Mouse (Mus musculus): ENCODE data around the gene Ubxn10. TPM values are rescaled to one million over a fixed set of nuclear protein-coding genes. Genes with fewer than 3 reads are reported as not detected.

Ubxn10 gene
- polyA plus RNA-seq, 1 experiment from 2014 or later, result 1.3 TPM

GRCm38 (mm10) chr4:138702031-138702430, 34.9 kb downstream of the Ubxn10 start:
- Histone ChIP-seq H3K36me3 (ENCODE audit: control insufficient read depth, insufficient read depth) (no peaks in the 10 kb centered on the region), H3K27me3 (ENCODE audit: control insufficient read depth, insufficient read depth, low read length) (no peaks in the 10 kb centered on the region), H3K4me1 (ENCODE audit: control insufficient read depth, insufficient read depth, low read length) (no peaks in the 10 kb centered on the region), H3K4me2 (ENCODE audit: low read depth, low read length) (no peak overlapping the region), H3K27ac (ENCODE audit: low read length) (no peak overlapping the region), H3K9ac (ENCODE audit: low read length) (no peak overlapping the region), H3K9me3 (replicated peaks; ENCODE audit: control insufficient read depth, low read length) (0 out of 2 replicates have a peak, but pooled peaks cover 2% of the 10 kb centered on the region), H3K4me3 (ENCODE audit: low read length) (no peak overlapping the region)
- 57% methylated on average over 2 of the region's 2 CpGs for whole genome bisulfite sequencing
- no peak for ATAC-seq (replicated peaks; ENCODE audit: extremely low read depth, insufficient read depth, low FRiP score)

GRCm38 (mm10) chr4:138701111-138701510, 35.9 kb downstream of the Ubxn10 start:
- Histone ChIP-seq H3K36me3 (ENCODE audit: control insufficient read depth, insufficient read depth) (no peaks in the 10 kb centered on the region), H3K4me2 (ENCODE audit: low read depth, low read length) (no peak overlapping the region), H3K27me3 (ENCODE audit: control insufficient read depth, insufficient read depth, low read length) (peaks cover 6% of the 10 kb centered on the region), H3K4me3 (ENCODE audit: low read length) (no peak overlapping the region), H3K9ac (ENCODE audit: low read length) (no peak overlapping the region), H3K27ac (ENCODE audit: low read length) (no peak overlapping the region), H3K9me3 (replicated peaks; ENCODE audit: control insufficient read depth, low read length) (0 out of 2 replicates have a peak, but pooled peaks cover 2% of the 10 kb centered on the region), H3K4me1 (ENCODE audit: control insufficient read depth, insufficient read depth, low read length) (no peaks in the 10 kb centered on the region)
- ATAC-seq (replicated peaks; ENCODE audit: extremely low read depth, insufficient read depth, low FRiP score), result no peak
- WGBS, result 63% methylated on average over 8 of the region's 8 CpGs

GRCm38 (mm10) chr4:138700184-138700982, 36.6 kb downstream of the Ubxn10 start:
- Histone ChIP-seq H3K9ac (ENCODE audit: low read length) (no peak overlapping the region), H3K36me3 (ENCODE audit: control insufficient read depth, insufficient read depth) (no peaks in the 10 kb centered on the region), H3K9me3 (replicated peaks; ENCODE audit: control insufficient read depth, low read length) (0 out of 2 replicates have a peak, but pooled peaks cover 2% of the 10 kb centered on the region), H3K4me3 (ENCODE audit: low read length) (no peak overlapping the region), H3K27ac (ENCODE audit: low read length) (no peak overlapping the region), H3K4me2 (ENCODE audit: low read depth, low read length) (no peak overlapping the region), H3K27me3 (ENCODE audit: control insufficient read depth, insufficient read depth, low read length) (peaks cover 6% of the 10 kb centered on the region), H3K4me1 (ENCODE audit: control insufficient read depth, insufficient read depth, low read length) (no peaks in the 10 kb centered on the region)
- ATAC-seq (replicated peaks; ENCODE audit: extremely low read depth, insufficient read depth, low FRiP score), result no peak; the same call in 1 of the 2 replicates
- WGBS, result 29% methylated on average over 15 of the region's 15 CpGs

GRCm38 (mm10) chr4:138698296-138698695, 38.7 kb downstream of the Ubxn10 start:
- no peak overlapping the region for H3K4me2 ChIP-seq (ENCODE audit: low read depth, low read length)
- H3K4me1 ChIP-seq (ENCODE audit: control insufficient read depth, insufficient read depth, low read length), result no peaks in the 10 kb centered on the region
- no peak for ATAC-seq (replicated peaks; ENCODE audit: extremely low read depth, insufficient read depth, low FRiP score)
- no peak overlapping the region for H3K9ac ChIP-seq (ENCODE audit: low read length)
- H3K4me3 ChIP-seq (ENCODE audit: low read length), result no peak overlapping the region
- H3K27me3 ChIP-seq (ENCODE audit: control insufficient read depth, insufficient read depth, low read length), result peaks cover 7% of the 10 kb centered on the region
- no peaks in the 10 kb centered on the region for H3K36me3 ChIP-seq (ENCODE audit: control insufficient read depth, insufficient read depth)
- H3K27ac ChIP-seq (ENCODE audit: low read length), result no peak overlapping the region
- 36% methylated on average over 2 of the region's 2 CpGs for WGBS
- H3K9me3 ChIP-seq (replicated peaks; ENCODE audit: control insufficient read depth, low read length), result 0 out of 2 replicates have a peak, but pooled peaks cover 2% of the 10 kb centered on the region

- Histone ChIP-seq H3K4me2 (ENCODE audit: low read depth, low read length) (no peak overlapping the region), H3K36me3 (ENCODE audit: control insufficient read depth, insufficient read depth) (no peaks in the 10 kb centered on the region), H3K9ac (ENCODE audit: low read length) (no peak overlapping the region), H3K9me3 (replicated peaks; ENCODE audit: control insufficient read depth, low read length) (0 out of 2 replicates have a peak, but pooled peaks cover 2% of the 10 kb centered on the region), H3K27me3 (ENCODE audit: control insufficient read depth, insufficient read depth, low read length) (peaks cover 15% of the 10 kb centered on the region), H3K27ac (ENCODE audit: low read length) (no peak overlapping the region), H3K4me1 (ENCODE audit: control insufficient read depth, insufficient read depth, low read length) (no peaks in the 10 kb centered on the region), H3K4me3 (ENCODE audit: low read length) (no peak overlapping the region)
- ATAC-seq (replicated peaks; ENCODE audit: extremely low read depth, insufficient read depth, low FRiP score), result no peak
- WGBS, result 49% methylated on average over 9 of the region's 10 CpGs
Observed at GRCm38 (mm10) chr4:138697166-138697860, 39.7 kb downstream of the Ubxn10 start.

- no peak for ATAC-seq (replicated peaks; ENCODE audit: extremely low read depth, insufficient read depth, low FRiP score)
- no peak overlapping the region for H3K4me3 ChIP-seq (ENCODE audit: low read length)
- H3K9me3 ChIP-seq (replicated peaks; ENCODE audit: control insufficient read depth, low read length), result 0 out of 2 replicates have a peak, but pooled peaks cover 2% of the 10 kb centered on the region
- no peak overlapping the region for H3K27ac ChIP-seq (ENCODE audit: low read length)
- no peak overlapping the region for H3K9ac ChIP-seq (ENCODE audit: low read length)
- WGBS, result 46% methylated on average over 7 of the region's 7 CpGs
- peaks cover 19% of the 10 kb centered on the region for H3K27me3 ChIP-seq (ENCODE audit: control insufficient read depth, insufficient read depth, low read length)
- no peak overlapping the region for H3K4me2 ChIP-seq (ENCODE audit: low read depth, low read length)
- H3K36me3 ChIP-seq (ENCODE audit: control insufficient read depth, insufficient read depth), result no peaks in the 10 kb centered on the region
- H3K4me1 ChIP-seq (ENCODE audit: control insufficient read depth, insufficient read depth, low read length), result no peaks in the 10 kb centered on the region
Observed at GRCm38 (mm10) chr4:138696720-138697119, 40.2 kb downstream of the Ubxn10 start.

- ATAC-seq (replicated peaks; ENCODE audit: extremely low read depth, insufficient read depth, low FRiP score), result no peak
- Histone ChIP-seq H3K27me3 (ENCODE audit: control insufficient read depth, insufficient read depth, low read length) (peaks cover 50% of the 10 kb centered on the region), H3K4me2 (ENCODE audit: low read depth, low read length) (no peak overlapping the region), H3K4me1 (ENCODE audit: control insufficient read depth, insufficient read depth, low read length) (no peaks in the 10 kb centered on the region), H3K9me3 (replicated peaks; ENCODE audit: control insufficient read depth, low read length) (no peaks in the 10 kb centered on the region), H3K9ac (ENCODE audit: low read length) (no peak overlapping the region), H3K4me3 (ENCODE audit: low read length) (no peak overlapping the region), H3K36me3 (ENCODE audit: control insufficient read depth, insufficient read depth) (no peaks in the 10 kb centered on the region), H3K27ac (ENCODE audit: low read length) (no peak overlapping the region)
- 66% methylated on average over 12 of the region's 12 CpGs for WGBS
Observed at GRCm38 (mm10) chr4:138693043-138693692, 43.8 kb downstream of the Ubxn10 start.

- ATAC-seq (replicated peaks; ENCODE audit: extremely low read depth, insufficient read depth, low FRiP score), result no peak
- no peak overlapping the region for H3K27ac ChIP-seq (ENCODE audit: low read length)
- WGBS, result 8% methylated on average over 19 of the region's 19 CpGs
- H3K4me1 ChIP-seq (ENCODE audit: control insufficient read depth, insufficient read depth, low read length), result no peaks in the 10 kb centered on the region
- H3K4me3 ChIP-seq (ENCODE audit: low read length), result no peak overlapping the region
- no peaks in the 10 kb centered on the region for H3K36me3 ChIP-seq (ENCODE audit: control insufficient read depth, insufficient read depth)
- H3K4me2 ChIP-seq (ENCODE audit: low read depth, low read length), result no peak overlapping the region
- peaks cover 48% of the 10 kb centered on the region for H3K27me3 ChIP-seq (ENCODE audit: control insufficient read depth, insufficient read depth, low read length)
- no peak overlapping the region for H3K9ac ChIP-seq (ENCODE audit: low read length)
- H3K9me3 ChIP-seq (replicated peaks; ENCODE audit: control insufficient read depth, low read length), result no peaks in the 10 kb centered on the region
Observed at GRCm38 (mm10) chr4:138691443-138692181, 45.4 kb downstream of the Ubxn10 start.
